Mouse (Mus musculus): ENCODE measurements around the gene Rdh16.

DNA sequence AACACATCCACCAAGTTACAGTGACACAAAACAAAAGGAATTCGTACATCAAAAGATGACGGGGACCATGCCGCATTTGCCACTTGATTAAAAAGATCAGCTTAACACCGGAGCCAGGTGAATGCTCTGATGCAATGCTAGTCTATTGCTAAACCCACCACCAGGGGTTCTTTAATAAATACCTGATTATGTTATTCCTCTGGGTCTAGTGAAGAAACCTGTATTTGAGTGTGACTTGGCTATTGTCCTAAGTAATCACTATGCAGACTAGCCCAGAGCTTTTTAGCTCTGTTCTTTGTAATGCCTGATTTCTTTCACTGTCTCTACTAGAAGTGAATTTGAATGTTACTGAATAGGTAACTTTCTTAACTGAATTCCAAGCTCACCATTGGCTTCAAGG, 80.1 kb downstream of the Rdh16 start:
- TF ChIP-seq EP300 (IDR thresholded peaks at IDR 0.05) = no peak
- peak; percentile 34; the same call in 1 of the 2 replicates for TF ChIP-seq CTCF (IDR thresholded peaks at IDR 0.05)
